Mouse (Mus musculus): ENCODE measurements around the gene Prkch. TPM values are rescaled to one million over a fixed set of nuclear protein-coding genes. Genes with fewer than 3 reads are reported as not detected.

Gene Prkch
- polyA plus RNA-seq, 1 experiment: 1.6 TPM

DNA sequence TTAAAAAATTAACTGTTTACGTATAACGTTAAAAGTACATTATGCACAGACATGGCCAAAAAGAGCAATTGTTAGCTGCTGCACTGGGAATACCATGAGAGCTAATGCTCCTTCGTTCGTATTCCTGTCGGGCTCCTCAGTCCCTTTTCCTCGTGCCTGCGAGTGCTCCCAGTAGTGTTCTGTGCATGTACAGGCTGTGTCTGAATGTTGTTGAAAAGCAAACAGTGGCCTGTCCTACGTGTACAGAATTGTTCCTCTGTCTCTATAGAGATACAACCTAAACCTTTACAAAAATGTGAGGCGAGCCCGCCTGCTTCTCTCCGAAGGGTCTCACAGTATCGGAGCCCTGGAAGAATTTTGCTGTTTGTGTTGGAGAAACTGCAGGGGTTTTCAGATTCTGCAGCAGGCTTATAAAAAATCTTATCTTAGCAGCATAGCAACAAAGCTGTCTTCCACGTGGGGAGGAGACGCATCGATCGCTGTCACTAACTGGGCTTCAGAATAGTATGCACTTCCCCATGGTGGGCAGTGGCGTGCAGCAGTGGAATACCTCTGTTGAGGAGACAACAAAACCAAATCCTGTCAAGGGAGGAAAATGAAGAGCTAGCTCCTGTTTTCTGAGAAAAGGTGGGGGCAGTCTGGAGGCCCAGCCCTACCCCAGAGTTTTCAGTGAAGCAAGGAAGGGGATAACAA is 147.4 kb downstream of the Prkch start:
- Histone ChIP-seq H3K27ac (ENCODE audit: control insufficient read depth, insufficient read depth, low read depth, low read length) (no peak overlapping the region), H3K27me3 (ENCODE audit: control insufficient read depth, insufficient read depth, low read length) (no peaks in the 10 kb centered on the region), H3K36me3 (ENCODE audit: control insufficient read depth, insufficient read depth, low read length) (no peaks in the 10 kb centered on the region), H3K4me3 (ENCODE audit: control insufficient read depth, low read depth, low read length) (no peak overlapping the region), H3K4me1 (ENCODE audit: control insufficient read depth, insufficient read depth, low read length) (no peaks in the 10 kb centered on the region)
- no peak for TF ChIP-seq CTCF (IDR thresholded peaks at IDR 0.05; ENCODE audit: control insufficient read depth, insufficient read depth, insufficient replicate concordance, low read depth, low read length)
- TF ChIP-seq POLR2A (IDR thresholded peaks at IDR 0.05; ENCODE audit: control insufficient read depth, low read depth, low read length): no peak

GRCm38 (mm10) chr12:73732862-73733261 is 148.3 kb downstream of the Prkch start:
- no peaks in the 10 kb centered on the region for H3K27me3 ChIP-seq (ENCODE audit: control insufficient read depth, insufficient read depth, low read length)
- TF ChIP-seq CTCF (IDR thresholded peaks at IDR 0.05; ENCODE audit: control insufficient read depth, insufficient read depth, insufficient replicate concordance, low read depth, low read length): no peak
- no peak overlapping the region for H3K4me3 ChIP-seq (ENCODE audit: control insufficient read depth, low read depth, low read length)
- no peak overlapping the region for H3K27ac ChIP-seq (ENCODE audit: control insufficient read depth, insufficient read depth, low read depth, low read length)
- no peaks in the 10 kb centered on the region for H3K36me3 ChIP-seq (ENCODE audit: control insufficient read depth, insufficient read depth, low read length)
- H3K4me1 ChIP-seq (ENCODE audit: control insufficient read depth, insufficient read depth, low read length): no peaks in the 10 kb centered on the region

DNA sequence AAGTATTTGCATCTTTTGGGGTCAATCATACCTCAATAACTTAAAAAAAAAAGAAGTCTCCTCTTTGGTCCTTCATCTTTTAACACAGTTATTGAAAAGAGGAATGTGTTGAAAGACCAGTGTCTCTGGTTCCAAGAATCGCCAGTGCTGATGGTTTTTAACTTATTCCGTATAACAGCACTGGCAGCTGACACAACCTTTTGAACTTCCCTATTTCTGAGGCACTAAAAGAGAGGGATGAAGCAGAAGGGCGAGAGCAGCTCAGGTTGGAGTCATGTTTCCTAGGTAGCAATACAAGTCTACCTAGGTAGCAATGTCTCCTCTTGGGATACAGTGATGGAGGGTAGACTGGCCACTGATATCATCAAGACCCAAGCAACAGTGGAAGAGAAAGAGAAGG is 152.3 kb downstream of the Prkch start:
- no peak overlapping the region for H3K4me3 ChIP-seq (ENCODE audit: control insufficient read depth, low read depth, low read length)
- no peak overlapping the region for H3K27ac ChIP-seq (ENCODE audit: control insufficient read depth, insufficient read depth, low read depth, low read length)
- H3K36me3 ChIP-seq (ENCODE audit: control insufficient read depth, insufficient read depth, low read length): no peaks in the 10 kb centered on the region
- no peaks in the 10 kb centered on the region for H3K4me1 ChIP-seq (ENCODE audit: control insufficient read depth, insufficient read depth, low read length)
- no peak for TF ChIP-seq POLR2A (IDR thresholded peaks at IDR 0.05; ENCODE audit: control insufficient read depth, low read depth, low read length)
- no peak for TF ChIP-seq CTCF (IDR thresholded peaks at IDR 0.05; ENCODE audit: control insufficient read depth, insufficient read depth, insufficient replicate concordance, low read depth, low read length)
- no peaks in the 10 kb centered on the region for H3K27me3 ChIP-seq (ENCODE audit: control insufficient read depth, insufficient read depth, low read length)

- Histone ChIP-seq H3K27ac (ENCODE audit: control insufficient read depth, insufficient read depth, low read depth, low read length) (no peak overlapping the region), H3K36me3 (ENCODE audit: control insufficient read depth, insufficient read depth, low read length) (no peaks in the 10 kb centered on the region), H3K4me1 (ENCODE audit: control insufficient read depth, insufficient read depth, low read length) (no peaks in the 10 kb centered on the region), H3K4me3 (ENCODE audit: control insufficient read depth, low read depth, low read length) (no peak overlapping the region), H3K27me3 (ENCODE audit: control insufficient read depth, insufficient read depth, low read length) (no peaks in the 10 kb centered on the region)
- TF ChIP-seq CTCF (IDR thresholded peaks at IDR 0.05; ENCODE audit: control insufficient read depth, insufficient read depth, insufficient replicate concordance, low read depth, low read length) (no peak), POLR2A (IDR thresholded peaks at IDR 0.05; ENCODE audit: control insufficient read depth, low read depth, low read length) (no peak)
These were observed 155.1 kb downstream of the Prkch start for GRCm38 (mm10) chr12:73739611-73740219.

GRCm38 (mm10) chr12:73742577-73742976 is 158.0 kb downstream of the Prkch start:
- H3K27ac ChIP-seq (ENCODE audit: control insufficient read depth, insufficient read depth, low read depth, low read length): no peak overlapping the region
- no peaks in the 10 kb centered on the region for H3K36me3 ChIP-seq (ENCODE audit: control insufficient read depth, insufficient read depth, low read length)
- H3K27me3 ChIP-seq (ENCODE audit: control insufficient read depth, insufficient read depth, low read length): no peaks in the 10 kb centered on the region
- H3K4me3 ChIP-seq (ENCODE audit: control insufficient read depth, low read depth, low read length): no peak overlapping the region
- TF ChIP-seq CTCF (IDR thresholded peaks at IDR 0.05; ENCODE audit: control insufficient read depth, insufficient read depth, insufficient replicate concordance, low read depth, low read length) (no peak), POLR2A (IDR thresholded peaks at IDR 0.05; ENCODE audit: control insufficient read depth, low read depth, low read length) (no peak)
- no peaks in the 10 kb centered on the region for H3K4me1 ChIP-seq (ENCODE audit: control insufficient read depth, insufficient read depth, low read length)

DNA sequence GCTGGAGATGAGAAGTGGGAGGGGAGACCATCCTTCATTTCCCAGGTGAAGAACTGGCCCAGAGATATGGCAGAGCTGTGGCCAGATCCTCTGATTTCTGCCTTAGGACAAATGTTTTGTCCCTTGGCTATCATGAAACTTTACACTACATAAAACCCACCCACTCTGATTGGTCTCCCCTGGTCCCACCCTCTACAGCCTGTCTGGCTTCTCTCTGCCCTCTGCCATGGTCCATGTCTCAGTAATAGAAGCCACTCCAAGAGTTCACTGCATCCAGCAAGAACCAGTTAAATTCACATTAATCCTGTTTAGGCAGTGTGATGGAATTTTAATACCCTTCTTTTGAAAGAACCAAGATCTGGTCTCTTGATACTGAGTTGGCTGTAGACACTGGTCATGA is 158.5 kb downstream of the Prkch start:
- H3K27ac ChIP-seq (ENCODE audit: control insufficient read depth, insufficient read depth, low read depth, low read length): no peak overlapping the region
- no peaks in the 10 kb centered on the region for H3K27me3 ChIP-seq (ENCODE audit: control insufficient read depth, insufficient read depth, low read length)
- no peak for TF ChIP-seq POLR2A (IDR thresholded peaks at IDR 0.05; ENCODE audit: control insufficient read depth, low read depth, low read length)
- TF ChIP-seq CTCF (IDR thresholded peaks at IDR 0.05; ENCODE audit: control insufficient read depth, insufficient read depth, insufficient replicate concordance, low read depth, low read length): no peak
- no peak overlapping the region for H3K4me3 ChIP-seq (ENCODE audit: control insufficient read depth, low read depth, low read length)
- no peaks in the 10 kb centered on the region for H3K4me1 ChIP-seq (ENCODE audit: control insufficient read depth, insufficient read depth, low read length)
- no peaks in the 10 kb centered on the region for H3K36me3 ChIP-seq (ENCODE audit: control insufficient read depth, insufficient read depth, low read length)

DNA sequence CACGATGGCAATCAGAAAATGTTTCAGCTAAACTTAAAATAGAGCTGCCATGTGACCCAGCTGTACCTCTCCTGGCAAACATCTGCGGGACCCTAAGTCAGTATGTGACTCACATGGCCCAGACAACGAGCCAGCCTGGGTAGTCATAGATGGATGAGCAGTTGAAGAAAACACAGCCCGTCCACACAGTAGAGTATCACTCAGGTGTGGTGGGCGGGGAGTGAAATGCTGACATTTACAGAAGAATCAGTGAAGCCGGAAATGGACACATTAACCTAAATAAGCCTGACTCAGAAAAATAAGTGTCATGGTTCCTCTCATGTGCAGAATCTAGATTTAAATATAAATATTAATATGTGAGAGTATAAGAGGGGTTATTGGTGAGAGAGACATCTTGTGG is 161.5 kb downstream of the Prkch start:
- Histone ChIP-seq H3K4me1 (ENCODE audit: control insufficient read depth, insufficient read depth, low read length) (no peaks in the 10 kb centered on the region), H3K4me3 (ENCODE audit: control insufficient read depth, low read depth, low read length) (no peak overlapping the region), H3K27ac (ENCODE audit: control insufficient read depth, insufficient read depth, low read depth, low read length) (no peak overlapping the region), H3K27me3 (ENCODE audit: control insufficient read depth, insufficient read depth, low read length) (no peaks in the 10 kb centered on the region), H3K36me3 (ENCODE audit: control insufficient read depth, insufficient read depth, low read length) (no peaks in the 10 kb centered on the region)
- TF ChIP-seq POLR2A (IDR thresholded peaks at IDR 0.05; ENCODE audit: control insufficient read depth, low read depth, low read length) (no peak), CTCF (IDR thresholded peaks at IDR 0.05; ENCODE audit: control insufficient read depth, insufficient read depth, insufficient replicate concordance, low read depth, low read length) (no peak)
